Mouse (Mus musculus) liver, postnatal 0 days (tissue): Measurements from ENCODE around the gene Atxn7l2.

Source experiments
- CTCF ChIP-seq: sonication (generic); IDR thresholded peaks from 2 replicates; pipeline ENCODE4 v1.5.1; 2016; ENCODE audit warnings: antibody characterized with exemption, low read depth
- EP300 ChIP-seq: IDR thresholded peaks from 2 replicates; pipeline ENCODE4 v1.6.1; 2016; ENCODE audit warnings: antibody characterized with exemption, low read depth, mild to moderate bottlenecking

- TF ChIP-seq EP300 (no peak), CTCF (no peak)
Measured at GRCm38 (mm10) chr3:108227521-108227920, 16.8 kb upstream of the Atxn7l2 start.
